23 mouse cellular contexts compared by ENCODE assay signal in genomic region chr14:18530496-18530895, GRCm38 (mm10).
DNase-seq lines count a peak whose midpoint lies in the region; ATAC-seq and TF ChIP-seq lines count a peak whose summit lies in the region.
"Had no signal": no experiment of that assay in that cellular context is flagged by ENCODE, and none has a peak within 500 bp of the region (broad histone marks: within the 10 kb centered on the region; RNA-seq: fewer than 3 reads in every experiment).

No protein-coding gene starts in this region.

- H3K4me1 ChIP-seq in lung, postnatal 0 days (ENCODE audit: insufficient read depth, low read depth, low read length) = no peaks in the 10 kb centered on the region
- H3K4me1 ChIP-seq: embryonic facial prominence, embryonic 15.5 days; forebrain, embryonic 12.5 days; hindbrain, embryonic 12.5 days; hindbrain, embryonic 15.5 days had no signal

- POLR2A ChIA-PET in Patski (lab: Charles Lee) = no interaction called here

- no peak for TF ChIP-seq EP300 in lung, postnatal 0 days (IDR thresholded peaks at IDR 0.05)

- no peaks in the 10 kb centered on the region for H3K9me3 ChIP-seq in lung, postnatal 0 days (ENCODE audit: low read length)
- H3K9me3 ChIP-seq: embryonic facial prominence, embryonic 15.5 days; forebrain, embryonic 12.5 days; heart, embryonic 13.5 days; hindbrain, embryonic 12.5 days; hindbrain, embryonic 15.5 days had no signal

- H3K27me3 ChIP-seq in lung, postnatal 0 days (replicated peaks; ENCODE audit: insufficient read depth, low read length) = no peaks in the 10 kb centered on the region
- no peaks in the 10 kb centered on the region for H3K27me3 ChIP-seq in Patski
- H3K27me3 ChIP-seq: embryonic facial prominence, embryonic 15.5 days; forebrain, embryonic 12.5 days; heart, embryonic 13.5 days; hindbrain, embryonic 12.5 days; hindbrain, embryonic 15.5 days had no signal

- no peak overlapping the region for H3K9ac ChIP-seq in lung, postnatal 0 days (replicated peaks; ENCODE audit: low read depth)
- H3K9ac ChIP-seq: embryonic facial prominence, embryonic 15.5 days; forebrain, embryonic 12.5 days; heart, embryonic 13.5 days; hindbrain, embryonic 12.5 days; hindbrain, embryonic 15.5 days had no signal

- no peak overlapping the region for H3K27ac ChIP-seq in lung, postnatal 0 days (ENCODE audit: low read length)
- H3K27ac ChIP-seq: embryonic facial prominence, embryonic 15.5 days; forebrain, embryonic 12.5 days; heart, embryonic 13.5 days; hindbrain, embryonic 12.5 days; hindbrain, embryonic 15.5 days had no signal

- TF ChIP-seq CTCF in lung, postnatal 0 days (IDR thresholded peaks at IDR 0.05) = no peak
- no peak for TF ChIP-seq CTCF in Patski (IDR thresholded peaks at IDR 0.05)

- no peaks in the 10 kb centered on the region for H3K36me3 ChIP-seq in lung, postnatal 0 days (ENCODE audit: insufficient read depth, low read length)
- H3K36me3 ChIP-seq: embryonic facial prominence, embryonic 15.5 days; forebrain, embryonic 12.5 days; heart, embryonic 13.5 days; hindbrain, embryonic 12.5 days; hindbrain, embryonic 15.5 days had no signal

- DNase-seq in heart, adult 11 months = peak; percentile 51
- no peak for DNase-seq in heart, adult 9 months (ENCODE audit: low spot score in 2 of 2)
- DNase-seq in lung, postnatal 0 days (ENCODE audit: low spot score) = peak; percentile 22
- no peak for DNase-seq in lung, adult 18-20 months
- no peak for DNase-seq in Patski (ENCODE audit: low read depth, low spot score)
- DNase-seq in adrenal gland, adult 8-10 months = no peak
- no peak for DNase-seq in kidney, adult 9 months
- DNase-seq: adrenal gland, postnatal 10 days; cerebellum, adult 2 months; cerebellum, adult 9-11 months; cerebellum, postnatal 25 days; embryo, embryonic 11 days; gastrocnemius, postnatal 10 days; gastrocnemius, postnatal 36 days; heart, postnatal 14 days; kidney, adult 2 months had no signal

- no peak overlapping the region for H3K4me2 ChIP-seq in lung, postnatal 0 days (replicated peaks; ENCODE audit: low read depth, low read length)
- H3K4me2 ChIP-seq: embryonic facial prominence, embryonic 15.5 days; forebrain, embryonic 12.5 days; heart, embryonic 13.5 days; hindbrain, embryonic 12.5 days; hindbrain, embryonic 15.5 days had no signal

- CTCF ChIA-PET in Patski (lab: Charles Lee) = no interaction called here

- no peak overlapping the region for H3K4me3 ChIP-seq in lung, postnatal 0 days (ENCODE audit: low read depth, low read length)
- H3K4me3 ChIP-seq: embryonic facial prominence, embryonic 15.5 days; forebrain, embryonic 12.5 days; heart, embryonic 13.5 days; hindbrain, embryonic 12.5 days; hindbrain, embryonic 15.5 days had no signal

- WGBS in lung, postnatal 0 days = 50% methylated on average over 4 of the region's 4 CpGs

- ATAC-seq in lung, postnatal 0 days = peak; percentile 25; the same call in 1 of the 2 replicates
- ATAC-seq in Patski = peak; percentile 60
- ATAC-seq: activated CD4-positive, CD25-positive, alpha-beta regulatory T cell, adult 4 months; intestine, postnatal 0 days had no signal

- in situ Hi-C loops in Patski (cut with MboI; ENCODE audit: low pct_unique_long_range_greater_than_20kb) = no loop called here

Comparison
In these comparisons a context has a peak if more than half of its experiments do, and no peak if none do; other contexts are left out.
1. DNase-seq: peak in heart, adult 11 months (single experiment) and lung, postnatal 0 days (single experiment); none in heart, adult 9 months (0 of 2), lung, adult 18-20 months (0 of 2), Patski (single experiment), adrenal gland, adult 8-10 months (single experiment) and kidney, adult 9 months (single experiment).